Mouse (Mus musculus): Measurements from ENCODE around the gene Ttyh3. TPM values are rescaled to one million over a fixed set of nuclear protein-coding genes. Genes with fewer than 3 reads are reported as not detected.

Ttyh3 gene
- polyA plus RNA-seq, 1 experiment from 2014 or later = 52.5 TPM

GRCm38 (mm10) chr5:140610273-140611011, 38.4 kb downstream of the Ttyh3 start:
- Histone ChIP-seq H3K36me3 (peaks cover 61% of the 10 kb centered on the region), H3K9me3 (no peaks in the 10 kb centered on the region), H3K4me1 (replicated peaks) (peaks cover 96% of the 10 kb centered on the region), H3K27me3 (ENCODE audit: insufficient read depth, poor library complexity, severe bottlenecking) (peaks cover 74% of the 10 kb centered on the region), H3K4me3 (peak overlapping the region; percentile 88), H3K27ac (peak overlapping the region; percentile 98)
- WGBS = 1% methylated on average over 30 of the region's 30 CpGs
- DNase-seq (ENCODE audit: low spot score) = peak; percentile 46

- peak overlapping the region; percentile 98 for H3K27ac ChIP-seq
- WGBS = 6% methylated on average over 13 of the region's 13 CpGs
- no peaks in the 10 kb centered on the region for H3K9me3 ChIP-seq
- peaks cover 82% of the 10 kb centered on the region for H3K27me3 ChIP-seq (ENCODE audit: insufficient read depth, poor library complexity, severe bottlenecking)
- peaks cover 53% of the 10 kb centered on the region for H3K36me3 ChIP-seq
- H3K4me1 ChIP-seq (replicated peaks) = peaks cover 97% of the 10 kb centered on the region
- H3K4me3 ChIP-seq = peak overlapping the region; percentile 88
- DNase-seq (ENCODE audit: low spot score) = peak; percentile 53
Measured at GRCm38 (mm10) chr5:140609511-140610272, 39.1 kb downstream of the Ttyh3 start.

GRCm38 (mm10) chr5:140608634-140609015, 40.2 kb downstream of the Ttyh3 start:
- H3K4me1 ChIP-seq (replicated peaks) = peaks cover 93% of the 10 kb centered on the region
- H3K9me3 ChIP-seq = no peaks in the 10 kb centered on the region
- peak overlapping the region; percentile 98 for H3K27ac ChIP-seq
- H3K4me3 ChIP-seq = peak overlapping the region; percentile 88
- DNase-seq (ENCODE audit: low spot score) = peak; percentile 81
- under 1% methylated on average over 16 of the region's 16 CpGs for WGBS
- H3K27me3 ChIP-seq (ENCODE audit: insufficient read depth, poor library complexity, severe bottlenecking) = peaks cover 86% of the 10 kb centered on the region
- peaks cover 43% of the 10 kb centered on the region for H3K36me3 ChIP-seq

GRCm38 (mm10) chr5:140607836-140608633, 40.8 kb downstream of the Ttyh3 start:
- DNase-seq (ENCODE audit: low spot score) = no peak
- Histone ChIP-seq H3K4me1 (replicated peaks) (peaks cover 91% of the 10 kb centered on the region), H3K36me3 (peaks cover 37% of the 10 kb centered on the region), H3K27me3 (ENCODE audit: insufficient read depth, poor library complexity, severe bottlenecking) (peaks cover 85% of the 10 kb centered on the region), H3K27ac (peak overlapping the region; percentile 98), H3K9me3 (no peaks in the 10 kb centered on the region), H3K4me3 (peak overlapping the region; percentile 88)
- under 1% methylated on average over 17 of the region's 17 CpGs for WGBS

GRCm38 (mm10) chr5:140607001-140607835, 41.6 kb downstream of the Ttyh3 start, which contains the start of gene Lfng:
Lfng (plus strand) TSS chr5:140607320.
- Histone ChIP-seq H3K36me3 (peaks cover 29% of the 10 kb centered on the region), H3K4me1 (replicated peaks) (peaks cover 89% of the 10 kb centered on the region), H3K27me3 (ENCODE audit: insufficient read depth, poor library complexity, severe bottlenecking) (peaks cover 79% of the 10 kb centered on the region), H3K9me3 (no peaks in the 10 kb centered on the region), H3K27ac (peak within 1 kb of the TSS; percentile 98), H3K4me3 (peak within 1 kb of the TSS; percentile 88)
- peak; percentile 96 for DNase-seq (ENCODE audit: low spot score)
- under 1% methylated on average over 91 of the region's 91 CpGs for WGBS

- H3K27me3 ChIP-seq (ENCODE audit: insufficient read depth, poor library complexity, severe bottlenecking) = peaks cover 71% of the 10 kb centered on the region
- H3K36me3 ChIP-seq = peaks cover 20% of the 10 kb centered on the region
- WGBS = under 1% methylated on average over 23 of the region's 23 CpGs
- H3K27ac ChIP-seq = peak overlapping the region; percentile 98
- H3K9me3 ChIP-seq = no peaks in the 10 kb centered on the region
- peak overlapping the region; percentile 88 for H3K4me3 ChIP-seq
- DNase-seq (ENCODE audit: low spot score) = peak; percentile 53
- H3K4me1 ChIP-seq (replicated peaks) = peaks cover 89% of the 10 kb centered on the region
Measured at GRCm38 (mm10) chr5:140606386-140606785, 42.4 kb downstream of the Ttyh3 start.

GRCm38 (mm10) chr5:140605228-140605627, 43.6 kb downstream of the Ttyh3 start:
- Histone ChIP-seq H3K36me3 (peaks cover 9% of the 10 kb centered on the region), H3K27me3 (ENCODE audit: insufficient read depth, poor library complexity, severe bottlenecking) (peaks cover 60% of the 10 kb centered on the region), H3K4me1 (replicated peaks) (peaks cover 84% of the 10 kb centered on the region), H3K27ac (peak overlapping the region; percentile 98; the same call in 1 of the 2 replicates), H3K4me3 (peak overlapping the region; percentile 88; the same call in 1 of the 2 replicates), H3K9me3 (no peaks in the 10 kb centered on the region)
- WGBS = 26% methylated on average over 3 of the region's 3 CpGs
- DNase-seq (ENCODE audit: low spot score) = peak; percentile 49

GRCm38 (mm10) chr5:140604386-140604785, 44.4 kb downstream of the Ttyh3 start:
- H3K9me3 ChIP-seq = no peaks in the 10 kb centered on the region
- peaks cover under 1% of the 10 kb centered on the region; the same call in 1 of the 2 replicates for H3K36me3 ChIP-seq
- peak overlapping the region; percentile 98; the same call in 1 of the 2 replicates for H3K27ac ChIP-seq
- 78% methylated on average over 8 of the region's 8 CpGs for WGBS
- no peak overlapping the region for H3K4me3 ChIP-seq
- peaks cover 51% of the 10 kb centered on the region for H3K27me3 ChIP-seq (ENCODE audit: insufficient read depth, poor library complexity, severe bottlenecking)
- peaks cover 81% of the 10 kb centered on the region for H3K4me1 ChIP-seq (replicated peaks)
- DNase-seq (ENCODE audit: low spot score) = no peak

GRCm38 (mm10) chr5:140602540-140602939, 46.3 kb downstream of the Ttyh3 start:
- Histone ChIP-seq H3K27ac (0 out of 2 replicates have a peak overlapping the region, but pooled peaks have one; percentile 6), H3K36me3 (no peaks in the 10 kb centered on the region), H3K9me3 (no peaks in the 10 kb centered on the region), H3K4me3 (no peak overlapping the region), H3K27me3 (ENCODE audit: insufficient read depth, poor library complexity, severe bottlenecking) (peaks cover 34% of the 10 kb centered on the region), H3K4me1 (replicated peaks) (peaks cover 63% of the 10 kb centered on the region)
- WGBS = 59% methylated on average over 2 of the region's 2 CpGs
- DNase-seq (ENCODE audit: low spot score) = no peak

GRCm38 (mm10) chr5:140601712-140602111, 47.1 kb downstream of the Ttyh3 start:
- 79% methylated on average over 12 of the region's 12 CpGs for WGBS
- Histone ChIP-seq H3K4me1 (replicated peaks) (peaks cover 62% of the 10 kb centered on the region), H3K27me3 (ENCODE audit: insufficient read depth, poor library complexity, severe bottlenecking) (peaks cover 26% of the 10 kb centered on the region), H3K4me3 (no peak overlapping the region), H3K27ac (peak overlapping the region; percentile 65), H3K9me3 (no peaks in the 10 kb centered on the region), H3K36me3 (no peaks in the 10 kb centered on the region)
- DNase-seq (ENCODE audit: low spot score) = no peak

- WGBS = 59% methylated on average over 5 of the region's 5 CpGs
- Histone ChIP-seq H3K4me1 (replicated peaks) (peaks cover 56% of the 10 kb centered on the region), H3K9me3 (no peaks in the 10 kb centered on the region), H3K27me3 (ENCODE audit: insufficient read depth, poor library complexity, severe bottlenecking) (peaks cover 9% of the 10 kb centered on the region), H3K4me3 (no peak overlapping the region), H3K27ac (peak overlapping the region; percentile 71), H3K36me3 (no peaks in the 10 kb centered on the region)
- DNase-seq (ENCODE audit: low spot score) = no peak
Measured at GRCm38 (mm10) chr5:140599939-140600338, 48.9 kb downstream of the Ttyh3 start.

Measured in hindbrain, embryonic 10.5 days (tissue).